Mouse (Mus musculus) heart, embryonic 12.5 days (tissue): ENCODE measurements around the gene Prph2. TPM values are rescaled to one million over a fixed set of nuclear protein-coding genes. Genes with fewer than 3 reads are reported as not detected.

Source experiments
- ATAC-seq: fragments of 200-750 bp; cut with Nextera tagmentation; 2 replicates; pipeline ENCODE4 v1.8.0; 2017; ENCODE audit warnings: moderate TSS enrichment, moderate library complexity; ENCODE audit not compliant: insufficient number of reproducible peaks, low FRiP score
- H3K27ac ChIP-seq: fragments of 300-500 bp; sonication (generic); 2 replicates; pipeline ENCODE4 v1.5.1; 2016; ENCODE audit warnings: mild to moderate bottlenecking, moderate library complexity; ENCODE audit not compliant: poor library complexity, severe bottlenecking
- H3K27me3 ChIP-seq: fragments of 300-500 bp; sonication (generic); replicated peaks from 2 replicates; pipeline ENCODE4 v1.6.1; 2016; ENCODE audit warnings: mild to moderate bottlenecking, moderate library complexity
- H3K36me3 ChIP-seq: fragments of 300-500 bp; sonication (generic); 2 replicates; pipeline ENCODE4 v1.6.1; 2016; ENCODE audit warnings: mild to moderate bottlenecking, moderate library complexity
- H3K4me1 ChIP-seq: fragments of 300-500 bp; sonication (generic); replicated peaks from 2 replicates; pipeline ENCODE4 v1.6.1; 2016; ENCODE audit warnings: mild to moderate bottlenecking
- H3K4me2 ChIP-seq: fragments of 300-500 bp; sonication (generic); 2 replicates; pipeline ENCODE4 v1.6.1; 2016; ENCODE audit warnings: mild to moderate bottlenecking, moderate library complexity
- H3K4me3 ChIP-seq: fragments of 300-500 bp; sonication (generic); 2 replicates; pipeline ENCODE4 v1.5.1; 2016; ENCODE audit warnings: mild to moderate bottlenecking
- H3K9ac ChIP-seq: fragments of 300-500 bp; sonication (generic); 2 replicates; pipeline ENCODE4 v1.6.1; 2016; ENCODE audit warnings: mild to moderate bottlenecking, moderate library complexity
- H3K9me3 ChIP-seq: fragments of 300-500 bp; sonication (generic); replicated peaks from 2 replicates; pipeline ENCODE4 v1.6.1; 2016; ENCODE audit warnings: mild to moderate bottlenecking, moderate library complexity
- WGBS: fragments of 180-500 bp; shearing (Covaris S2); methylation state at CpG from one replicate; pipeline ENCODE4 v1.1.7; 2016; 5-methylcytosine and 5-hydroxymethylcytosine counted together
- polyA plus RNA-seq: library from polyadenylated mRNA; unstranded; fragments of >200 nt; fragmentation: Nextera tagmentation; extraction: Ambion mirVana; gene quantifications from 2 replicates; pipeline ENCODE4 v1.2.1, GENCODE M21; 2016

The Prph2 gene
- polyA plus RNA-seq, 1 experiment from 2014 or later, result not detected

DNA sequence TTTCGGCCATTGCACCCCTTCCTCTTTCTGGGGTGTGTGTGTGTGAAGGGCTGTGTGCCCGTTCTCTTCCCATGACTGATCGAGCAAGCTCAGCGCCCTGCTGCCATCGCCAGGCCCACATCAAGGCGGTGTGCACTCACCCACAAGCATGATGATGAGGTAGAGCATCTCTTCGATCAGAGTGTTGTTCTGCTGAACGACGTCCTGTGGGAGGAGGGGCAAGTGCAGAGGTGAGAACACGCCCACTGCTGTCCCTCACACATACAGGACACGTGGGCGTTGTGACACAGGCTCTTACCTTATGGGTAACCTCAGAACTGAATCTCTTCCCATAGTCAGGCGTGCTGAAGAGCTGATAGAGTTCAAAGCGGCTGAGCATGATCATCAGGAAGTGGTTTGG is 56.6 kb downstream of the Prph2 start:
- peaks cover 96% of the 10 kb centered on the region for H3K36me3 ChIP-seq
- H3K27ac ChIP-seq, result no peak overlapping the region
- no peak for ATAC-seq
- no peaks in the 10 kb centered on the region for H3K27me3 ChIP-seq
- H3K9me3 ChIP-seq, result no peaks in the 10 kb centered on the region
- H3K4me3 ChIP-seq, result no peak overlapping the region
- no peak overlapping the region for H3K9ac ChIP-seq
- 89% methylated on average over 14 of the region's 14 CpGs for WGBS
- H3K4me1 ChIP-seq, result no peaks in the 10 kb centered on the region
- no peak overlapping the region for H3K4me2 ChIP-seq

DNA sequence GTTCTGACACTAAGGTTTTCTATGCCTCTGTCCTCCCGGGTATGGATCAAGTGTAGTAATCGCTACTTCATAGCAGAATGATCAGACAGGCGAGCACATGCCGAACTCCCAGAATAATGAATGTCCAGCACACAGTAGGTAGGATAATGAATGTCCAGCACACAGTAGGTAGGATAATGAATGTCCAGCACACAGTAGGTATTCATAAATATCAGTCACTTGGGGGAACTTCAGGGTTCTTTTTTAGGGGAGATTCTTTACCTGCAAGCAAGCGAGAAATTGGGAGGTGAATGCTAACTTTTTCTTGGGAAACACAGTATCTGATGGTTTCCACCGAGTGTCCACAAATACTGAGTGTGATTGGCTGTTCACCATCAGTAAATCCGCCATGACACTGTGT is 62.3 kb downstream of the Prph2 start:
- ATAC-seq, result no peak
- no peak overlapping the region for H3K27ac ChIP-seq

More for the DNA sequence above, 62.3 kb downstream of the Prph2 start:
- H3K4me2 ChIP-seq, result no peak overlapping the region
- H3K9me3 ChIP-seq, result 0 out of 2 replicates have a peak, but pooled peaks cover 4% of the 10 kb centered on the region
- no peak overlapping the region for H3K4me3 ChIP-seq
- no peaks in the 10 kb centered on the region for H3K27me3 ChIP-seq
- no peak overlapping the region for H3K9ac ChIP-seq
- WGBS, result 95% methylated on average over 7 of the region's 7 CpGs
- H3K36me3 ChIP-seq, result peaks cover 95% of the 10 kb centered on the region
- no peaks in the 10 kb centered on the region for H3K4me1 ChIP-seq

Other genes with a start within 250 kb of the Prph2 start
- 36.5 and 38.9 TPM in 2 replicates for gene Rrp36, start 236.1 kb upstream of the Prph2 start, polyA plus RNA-seq
- 116 and 123 TPM in 2 replicates for gene Mea1, start 231.7 kb upstream of the Prph2 start, polyA plus RNA-seq
- gene Klhdc3, start 229.5 kb upstream of the Prph2 start, polyA plus RNA-seq, result 149 and 155 TPM in 2 replicates
- 62.8 TPM in 2 replicates for gene Ppp2r5d, start 205.3 kb upstream of the Prph2 start, polyA plus RNA-seq
- 16.9 and 17.0 TPM in 2 replicates for gene Pex6, start 199.0 kb upstream of the Prph2 start, polyA plus RNA-seq
- gene Gnmt, start 181.3 kb upstream of the Prph2 start, polyA plus RNA-seq, result 0.38 and 0.90 TPM in 2 replicates
- gene Cnpy3, start 158.2 kb upstream of the Prph2 start, polyA plus RNA-seq, result 52.2 and 53.0 TPM in 2 replicates
- 0.13 and 0.33 TPM in 2 replicates for gene Ptcra, start 146.7 kb upstream of the Prph2 start, polyA plus RNA-seq
- 41.7 and 41.9 TPM in 2 replicates for gene 2310039H08Rik, start 137.8 kb upstream of the Prph2 start, polyA plus RNA-seq
- 106 and 115 TPM in 2 replicates for gene Rpl7l1, start 127.8 kb upstream of the Prph2 start, polyA plus RNA-seq
- 4.0 and 5.7 TPM in 2 replicates for gene Bicral, start 52.0 kb upstream of the Prph2 start, polyA plus RNA-seq
- 52.4 and 55.1 TPM in 2 replicates for gene Tbcc, start 19.8 kb upstream of the Prph2 start, polyA plus RNA-seq
- 20.2 and 20.7 TPM in 2 replicates for gene Ubr2, start 100.1 kb downstream of the Prph2 start, polyA plus RNA-seq